Mouse (Mus musculus): ENCODE data around the gene Rhbdl1.
"Not testable (repeated sequence)": the region's sequence is repeated elsewhere in the genome, so short reads cannot be mapped to it uniquely, and the experiment has no call there.

Rhbdl1 gene

DNA sequence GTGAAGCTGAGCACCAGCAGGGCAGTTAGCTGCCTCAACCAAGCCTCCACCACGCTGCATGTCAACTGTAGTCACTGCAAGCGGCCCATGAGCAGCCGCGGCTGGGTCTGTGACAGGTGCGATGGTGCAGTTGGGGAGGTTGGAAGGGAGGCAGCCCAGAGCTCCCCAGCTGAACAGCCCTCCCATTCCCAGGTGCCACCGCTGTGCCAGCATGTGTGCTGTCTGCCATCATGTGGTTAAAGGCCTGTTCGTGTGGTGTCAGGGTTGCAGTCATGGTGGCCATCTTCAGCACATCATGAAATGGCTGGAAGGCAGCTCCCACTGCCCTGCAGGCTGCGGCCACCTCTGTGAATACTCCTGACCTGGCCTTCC, 8.9 kb downstream of the Rhbdl1 start:
- DNase-seq (ENCODE audit: extremely low read depth, low read depth, low spot score): no peak

DNA sequence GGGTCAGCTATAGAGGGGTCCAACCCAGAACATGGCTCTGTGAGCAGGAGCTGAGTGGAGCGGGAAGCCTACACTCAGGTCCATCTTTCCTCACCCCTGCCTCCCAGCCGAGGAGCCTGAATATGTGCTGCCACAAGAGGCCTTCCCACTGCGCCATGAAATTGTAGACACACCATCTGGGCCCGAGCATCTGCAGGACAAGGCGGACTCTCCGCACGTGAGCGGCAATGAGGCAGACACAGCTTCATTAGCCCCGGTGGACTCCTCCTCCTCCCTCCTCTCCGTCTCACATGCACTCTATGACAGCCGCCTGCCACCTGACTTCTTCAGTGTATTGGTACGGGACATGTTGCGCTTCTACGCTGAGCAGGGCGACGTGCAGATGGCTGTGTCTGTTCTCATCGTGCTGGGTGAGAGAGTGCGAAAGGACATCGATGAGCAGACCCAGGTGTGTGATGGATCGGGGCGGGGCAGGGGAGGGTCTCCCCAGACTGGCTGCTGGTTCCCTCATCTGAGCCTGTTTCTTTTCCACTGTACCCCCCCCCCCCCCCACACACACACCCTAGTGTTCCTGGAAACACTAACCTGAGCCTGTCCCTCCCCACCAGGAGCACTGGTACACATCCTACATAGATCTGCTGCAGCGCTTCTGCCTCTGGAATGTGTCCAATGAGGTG, 9.4 kb downstream of the Rhbdl1 start:
- no peak for DNase-seq (ENCODE audit: extremely low read depth, low read depth, low spot score)

- no peak for DNase-seq (ENCODE audit: extremely low read depth, low read depth, low spot score)
These were observed 10.1 kb downstream of the Rhbdl1 start for GRCm38 (mm10) chr17:25827011-25827410.

DNA sequence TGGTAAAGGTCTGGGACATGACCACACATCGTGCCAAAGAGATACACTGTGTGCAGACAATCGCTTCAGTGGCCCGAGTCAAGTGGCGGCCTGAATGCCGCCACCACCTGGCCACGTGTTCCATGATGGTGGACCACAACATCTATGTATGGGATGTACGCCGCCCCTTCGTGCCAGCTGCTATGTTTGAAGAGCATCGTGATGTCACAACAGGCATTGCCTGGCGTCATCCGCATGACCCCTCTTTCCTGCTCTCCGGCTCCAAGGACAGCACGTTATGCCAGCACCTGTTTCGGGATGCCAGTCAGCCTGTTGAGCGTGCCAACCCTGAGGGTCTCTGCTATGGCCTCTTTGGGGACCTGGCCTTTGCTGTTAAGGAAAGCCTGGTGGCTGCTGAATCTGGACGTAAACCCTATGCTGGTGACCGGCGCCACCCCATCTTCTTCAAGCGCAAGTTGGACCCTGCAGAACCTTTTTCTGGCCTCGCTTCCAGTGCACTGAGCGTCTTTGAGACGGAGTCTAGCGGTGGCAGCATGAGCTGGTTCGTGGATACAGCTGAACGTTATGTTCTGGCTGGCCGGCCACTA, 11.0 kb downstream of the Rhbdl1 start:
- no peak for DNase-seq (ENCODE audit: extremely low read depth, low read depth, low spot score)

DNA sequence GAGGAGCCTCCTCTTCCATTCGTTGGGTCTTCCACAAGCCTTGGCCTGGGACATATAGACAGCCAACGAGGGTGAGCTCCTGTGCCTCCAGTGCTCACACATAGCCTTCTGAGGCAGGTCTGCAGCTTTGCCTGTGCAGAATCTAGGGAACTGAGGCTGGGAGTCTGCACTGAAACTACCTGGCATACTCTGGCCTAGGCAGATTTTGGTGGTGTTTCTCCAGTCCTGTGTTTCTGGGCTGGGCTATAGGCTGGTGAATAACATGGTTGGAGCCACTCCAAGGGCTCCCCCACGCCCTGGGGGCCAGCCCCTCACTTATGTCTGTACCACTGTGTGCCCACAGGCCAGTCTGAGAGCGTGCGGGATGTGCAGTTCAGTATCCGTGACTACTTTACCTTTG, 11.8 kb downstream of the Rhbdl1 start:
- no peak for DNase-seq (ENCODE audit: extremely low read depth, low read depth, low spot score)

DNA sequence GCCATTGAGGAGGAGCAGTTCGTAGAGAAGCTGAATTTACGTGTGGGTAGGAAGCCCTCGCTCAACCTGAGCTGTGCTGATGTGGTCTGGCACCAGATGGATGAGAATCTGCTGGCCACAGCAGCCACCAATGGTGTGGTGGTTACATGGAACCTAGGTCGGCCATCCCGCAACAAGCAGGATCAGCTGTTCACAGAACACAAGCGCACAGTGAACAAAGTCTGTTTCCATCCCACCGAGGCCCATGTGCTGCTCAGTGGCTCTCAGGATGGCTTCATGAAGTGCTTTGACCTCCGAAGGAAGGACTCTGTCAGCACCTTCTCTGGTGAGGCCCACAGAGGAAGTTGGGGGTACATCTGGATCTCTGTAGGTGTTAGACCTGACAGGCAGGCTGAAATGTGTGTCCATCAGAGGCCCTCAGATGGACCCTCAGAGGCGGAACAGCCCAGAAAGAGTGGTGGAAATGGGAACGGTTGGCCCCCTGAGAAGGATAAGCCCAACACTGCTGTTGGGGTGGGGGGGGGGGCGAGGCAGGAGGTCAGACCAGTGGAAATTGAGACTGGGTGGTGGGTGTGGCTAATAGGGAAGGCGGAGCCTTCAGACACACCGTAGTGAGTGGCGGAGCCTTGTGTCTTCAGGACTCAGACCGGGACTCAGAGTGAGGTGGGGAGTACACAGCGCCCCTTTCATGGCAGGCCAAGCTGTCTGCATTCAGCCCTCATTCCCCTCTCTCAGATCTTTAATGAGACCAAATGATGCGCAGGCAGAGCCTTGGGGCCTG, 12.5 kb downstream of the Rhbdl1 start:
- DNase-seq (ENCODE audit: extremely low read depth, low read depth, low spot score): no peak

DNA sequence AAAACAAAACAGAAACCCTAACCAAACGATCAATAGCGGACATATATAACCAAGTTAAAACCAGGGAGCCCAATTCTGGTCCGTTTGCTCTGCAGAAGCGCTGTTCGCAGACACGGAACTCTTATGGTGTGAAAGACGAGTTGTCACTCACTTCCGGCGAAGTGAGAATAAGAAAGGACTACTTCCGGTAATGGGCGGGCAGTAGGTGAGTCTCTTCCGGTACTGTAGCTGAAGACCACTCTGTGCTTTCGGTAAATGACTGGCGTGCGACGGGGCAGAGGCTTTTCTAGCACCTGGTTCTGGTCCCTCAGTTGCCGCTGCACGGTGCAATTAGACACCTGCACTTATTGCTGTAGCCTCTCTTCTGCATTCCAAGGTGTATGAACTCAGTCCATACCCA, 13.6 kb downstream of the Rhbdl1 start, which contains the start of gene Wdr24:
TSS of gene Wdr24 (plus strand) at position 176 of the 400 bp plus-strand sequence.
- no peak for DNase-seq (ENCODE audit: extremely low read depth, low read depth, low spot score)

- DNase-seq (ENCODE audit: extremely low read depth, low read depth, low spot score): no peak
These were observed 18.0 kb downstream of the Rhbdl1 start for GRCm38 (mm10) chr17:25818851-25819780.

- no peak for DNase-seq (ENCODE audit: extremely low read depth, low read depth, low spot score)
These were observed 19.4 kb downstream of the Rhbdl1 start for GRCm38 (mm10) chr17:25817662-25818061.

GRCm38 (mm10) chr17:25813471-25813870, 23.6 kb downstream of the Rhbdl1 start:
- DNase-seq (ENCODE audit: extremely low read depth, low read depth, low spot score): no peak

DNA sequence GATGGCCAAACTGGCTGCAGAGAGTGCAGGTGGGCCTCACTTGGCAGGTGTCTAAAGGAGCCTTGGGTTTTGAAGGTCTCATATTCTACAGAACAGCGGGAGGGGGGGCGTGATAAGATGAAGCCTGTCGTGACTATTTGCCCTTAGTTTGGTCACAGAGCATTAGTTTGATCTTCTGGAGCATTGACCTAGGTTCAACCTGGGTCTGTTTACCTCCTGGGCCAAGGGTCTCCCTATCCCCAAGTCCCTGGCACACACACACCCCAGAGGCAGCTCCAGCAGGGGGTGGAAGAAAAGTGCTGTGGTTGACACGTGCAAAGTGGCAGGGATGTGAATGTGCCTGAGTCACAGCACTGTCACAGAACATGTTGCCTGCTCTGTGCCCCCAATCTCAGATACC, 26.2 kb downstream of the Rhbdl1 start:
- DNase-seq (ENCODE audit: extremely low read depth, low read depth, low spot score): no peak

DNA sequence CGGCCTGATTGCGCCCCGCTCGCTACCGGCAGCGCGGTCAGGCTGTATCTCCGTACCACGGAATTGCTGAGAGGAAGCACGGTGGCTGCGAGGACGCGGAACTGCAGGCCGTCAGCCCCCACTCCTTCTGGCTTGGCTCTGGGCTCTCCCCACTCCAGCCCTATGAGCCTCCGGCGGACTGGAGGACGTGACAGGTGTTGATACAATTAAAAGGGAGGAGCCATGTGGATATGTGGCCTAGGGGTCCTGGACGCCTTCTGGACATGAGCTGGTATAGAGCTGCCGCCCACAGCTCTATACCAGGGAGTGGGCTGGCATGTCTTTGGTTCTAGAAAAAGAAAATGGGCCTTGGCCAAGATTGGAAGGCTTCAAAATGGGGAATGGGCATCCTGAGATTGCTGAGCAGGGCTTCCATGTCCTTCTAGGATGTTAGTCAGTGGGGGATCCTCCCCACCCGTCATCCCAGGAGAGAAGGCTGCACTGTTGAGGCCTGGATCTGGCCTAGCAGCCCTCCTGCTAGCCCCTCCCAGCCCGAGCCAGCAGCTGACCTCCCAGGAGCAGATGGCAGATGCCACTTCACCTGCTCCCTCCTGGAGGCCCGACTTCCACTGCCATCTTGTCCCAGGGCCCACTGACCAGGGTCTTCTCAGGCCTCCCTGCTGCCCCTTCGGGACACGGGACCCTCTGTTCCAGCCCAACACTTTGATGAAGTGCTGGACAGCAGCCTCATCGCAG, 27.3 kb downstream of the Rhbdl1 start:
- no peak for DNase-seq (ENCODE audit: extremely low read depth, low read depth, low spot score)

- no peak for DNase-seq (ENCODE audit: extremely low read depth, low read depth, low spot score)
These were observed 28.1 kb downstream of the Rhbdl1 start, which contains the start of gene Fbxl16 for GRCm38 (mm10) chr17:25808789-25809605. TSS of gene Fbxl16 (plus strand) at chr17:25809085.

GRCm38 (mm10) chr17:25808028-25808427, 29.1 kb downstream of the Rhbdl1 start:
- no peak for DNase-seq (ENCODE audit: extremely low read depth, low read depth, low spot score)

GRCm38 (mm10) chr17:25807452-25807851, 29.6 kb downstream of the Rhbdl1 start:
- not testable (repeated sequence) for DNase-seq (ENCODE audit: extremely low read depth, low read depth, low spot score)

GRCm38 (mm10) chr17:25806507-25806906, 30.6 kb downstream of the Rhbdl1 start:
- no peak for DNase-seq (ENCODE audit: extremely low read depth, low read depth, low spot score)

- no peak for DNase-seq (ENCODE audit: extremely low read depth, low read depth, low spot score)
These were observed 34.1 kb downstream of the Rhbdl1 start for GRCm38 (mm10) chr17:25802825-25803517.

DNA sequence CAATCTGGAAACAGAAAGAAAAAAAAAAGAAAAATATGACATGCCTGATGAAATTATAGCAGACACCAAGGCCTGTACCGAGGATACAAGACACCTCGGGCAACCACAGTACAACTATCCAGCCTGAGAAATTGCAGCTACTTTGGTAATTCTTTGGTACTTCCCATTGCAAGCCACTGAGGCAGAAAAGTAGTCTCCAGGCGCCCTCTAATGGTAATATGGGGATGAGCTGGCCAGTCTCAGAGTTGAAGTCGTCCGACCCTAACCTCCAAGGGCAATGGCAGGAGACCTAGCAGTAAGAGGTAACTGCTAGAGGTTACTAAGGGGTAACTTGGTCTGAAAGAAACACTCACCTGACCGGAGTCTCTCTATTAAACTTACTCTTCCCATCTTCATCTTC, 36.1 kb downstream of the Rhbdl1 start:
- no peak for DNase-seq (ENCODE audit: extremely low read depth, low read depth, low spot score)

GRCm38 (mm10) chr17:25796951-25797369, 40.1 kb downstream of the Rhbdl1 start, which contains the start of gene Metrn:
TSS of gene Metrn (minus strand) at chr17:25797136.
- DNase-seq (ENCODE audit: extremely low read depth, low read depth, low spot score): no peak

All from fat pad, adult 2 months (tissue).